Mouse (Mus musculus): ENCODE results near the gene Ankrd27. TPM values are rescaled to one million over a fixed set of nuclear protein-coding genes. Genes with fewer than 3 reads are reported as not detected.

Gene Ankrd27
- 34.9 and 38.0 TPM in 2 replicates for polyA plus RNA-seq (2012; rRNA removed)

DNA sequence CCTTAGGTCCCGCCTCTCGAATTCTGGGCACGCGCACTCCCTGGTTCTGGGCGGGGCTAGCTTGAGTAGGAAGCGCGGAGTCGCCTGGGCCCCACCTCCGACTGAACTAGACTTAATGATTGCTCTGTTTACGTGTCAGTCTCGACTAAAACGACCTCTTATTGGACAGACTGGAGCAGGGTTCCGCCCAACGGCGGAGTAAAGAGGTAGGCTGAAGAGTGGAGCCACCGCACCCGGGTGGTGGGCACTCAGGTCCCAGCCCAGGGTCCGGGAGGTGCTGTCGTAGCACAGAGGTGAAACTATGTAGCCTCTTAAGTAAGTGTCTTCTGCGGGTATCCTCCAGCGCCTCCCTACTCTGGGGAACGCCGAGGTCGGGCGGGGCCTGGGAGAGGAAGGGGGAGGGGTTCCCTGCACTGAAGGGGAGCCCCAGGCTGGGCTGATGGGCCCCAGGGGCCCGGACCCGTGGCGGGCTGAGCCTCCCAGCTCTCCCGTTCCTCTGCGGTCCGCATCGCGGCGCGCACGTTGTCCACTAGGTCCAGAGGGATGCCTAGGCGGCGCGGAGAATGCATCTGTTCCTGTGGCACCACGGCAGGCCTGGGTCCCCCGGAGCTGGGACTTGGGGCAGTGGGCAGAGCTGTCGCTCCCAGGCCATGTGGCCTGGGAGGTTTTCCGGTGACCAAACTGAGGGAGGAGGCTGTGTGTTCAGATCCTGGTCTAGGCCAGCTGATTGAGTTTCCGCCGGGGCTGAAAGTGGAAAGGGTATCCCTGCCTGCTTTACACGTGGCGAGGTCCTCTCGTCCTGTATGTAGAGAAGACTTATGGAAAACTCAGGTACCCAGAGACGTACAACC is at the start of gene Ankrd27:
TSS of gene Ankrd27 (plus strand) at position 190 of the 851 bp plus-strand sequence.
- peak; percentile 83; the same call in 1 of the 2 replicates for TF ChIP-seq POLR2A (IDR thresholded peaks at IDR 0.05; ENCODE audit: extremely low read depth, insufficient read depth, low read length)
- TF ChIP-seq CTCF (IDR thresholded peaks at IDR 0.05; ENCODE audit: extremely low read depth, insufficient read depth, low read length): no peak
- Histone ChIP-seq H3K4me3 (ENCODE audit: insufficient read depth, low read length) (peak within 1 kb of the TSS; percentile 80), H3K27ac (ENCODE audit: insufficient read depth, low read length) (no peak within 1 kb of the TSS; the same call in 1 of the 2 replicates), H3K4me1 (ENCODE audit: control insufficient read depth, insufficient read depth, low read length) (peaks cover 3% of the 10 kb centered on the region; the same call in 1 of the 2 replicates)

DNA sequence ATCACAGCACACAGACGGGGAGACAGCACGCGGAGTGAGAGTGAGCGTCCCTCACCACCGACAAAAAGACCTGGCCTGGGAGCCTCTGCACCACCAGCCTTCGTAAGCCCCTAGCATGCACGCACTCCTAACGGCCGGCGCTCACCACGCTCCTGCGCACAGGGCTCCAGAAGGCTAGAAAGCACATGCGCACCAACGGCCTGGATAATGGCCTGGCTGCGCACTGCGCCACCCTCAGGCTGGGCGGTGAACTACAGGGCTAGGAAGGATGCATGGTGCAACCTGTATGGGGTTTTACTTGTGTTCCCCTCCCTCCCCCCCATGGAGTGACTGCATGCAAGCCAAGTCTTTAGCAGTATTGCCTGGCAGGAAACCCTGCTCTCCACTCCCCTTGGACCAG is 48.5 kb upstream of the Ankrd27 start, which contains the start of gene Tdrd12:
TSS of gene Tdrd12 (minus strand) at position 184 of the 400 bp plus-strand sequence.
- no peak within 1 kb of the TSS for H3K27ac ChIP-seq (ENCODE audit: insufficient read depth, low read length)
- TF ChIP-seq CTCF (IDR thresholded peaks at IDR 0.05; ENCODE audit: extremely low read depth, insufficient read depth, low read length): no peak
- TF ChIP-seq POLR2A (IDR thresholded peaks at IDR 0.05; ENCODE audit: extremely low read depth, insufficient read depth, low read length): no peak
- H3K4me1 ChIP-seq (ENCODE audit: control insufficient read depth, insufficient read depth, low read length): no peaks in the 10 kb centered on the region
- H3K4me3 ChIP-seq (ENCODE audit: insufficient read depth, low read length): no peak within 1 kb of the TSS

DNA sequence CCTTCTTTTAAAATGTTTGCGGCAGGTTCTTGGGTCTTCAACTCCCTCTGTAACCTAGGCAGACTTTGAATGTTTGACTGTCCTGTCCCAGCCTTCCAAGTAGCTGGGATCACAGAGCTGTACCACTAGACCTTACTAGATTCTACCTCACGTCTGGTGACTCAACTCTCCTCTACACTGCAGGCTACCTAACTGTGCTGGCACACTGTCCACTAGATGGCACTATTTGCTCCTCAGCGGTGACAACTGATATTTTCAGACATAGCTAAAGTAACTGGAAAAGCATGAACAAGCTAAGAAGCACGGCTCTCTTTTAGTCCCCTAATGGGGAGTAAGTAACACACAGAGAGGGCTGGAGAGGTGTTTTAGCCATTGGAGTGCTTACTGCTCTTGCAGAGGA is 40.2 kb upstream of the Ankrd27 start:
- no peak overlapping the region for H3K4me3 ChIP-seq (ENCODE audit: insufficient read depth, low read length)
- H3K4me1 ChIP-seq (ENCODE audit: control insufficient read depth, insufficient read depth, low read length): no peaks in the 10 kb centered on the region
- no peak for TF ChIP-seq POLR2A (IDR thresholded peaks at IDR 0.05; ENCODE audit: extremely low read depth, insufficient read depth, low read length)
- TF ChIP-seq CTCF (IDR thresholded peaks at IDR 0.05; ENCODE audit: extremely low read depth, insufficient read depth, low read length): peak; percentile 85
- no peak overlapping the region for H3K27ac ChIP-seq (ENCODE audit: insufficient read depth, low read length)

DNA sequence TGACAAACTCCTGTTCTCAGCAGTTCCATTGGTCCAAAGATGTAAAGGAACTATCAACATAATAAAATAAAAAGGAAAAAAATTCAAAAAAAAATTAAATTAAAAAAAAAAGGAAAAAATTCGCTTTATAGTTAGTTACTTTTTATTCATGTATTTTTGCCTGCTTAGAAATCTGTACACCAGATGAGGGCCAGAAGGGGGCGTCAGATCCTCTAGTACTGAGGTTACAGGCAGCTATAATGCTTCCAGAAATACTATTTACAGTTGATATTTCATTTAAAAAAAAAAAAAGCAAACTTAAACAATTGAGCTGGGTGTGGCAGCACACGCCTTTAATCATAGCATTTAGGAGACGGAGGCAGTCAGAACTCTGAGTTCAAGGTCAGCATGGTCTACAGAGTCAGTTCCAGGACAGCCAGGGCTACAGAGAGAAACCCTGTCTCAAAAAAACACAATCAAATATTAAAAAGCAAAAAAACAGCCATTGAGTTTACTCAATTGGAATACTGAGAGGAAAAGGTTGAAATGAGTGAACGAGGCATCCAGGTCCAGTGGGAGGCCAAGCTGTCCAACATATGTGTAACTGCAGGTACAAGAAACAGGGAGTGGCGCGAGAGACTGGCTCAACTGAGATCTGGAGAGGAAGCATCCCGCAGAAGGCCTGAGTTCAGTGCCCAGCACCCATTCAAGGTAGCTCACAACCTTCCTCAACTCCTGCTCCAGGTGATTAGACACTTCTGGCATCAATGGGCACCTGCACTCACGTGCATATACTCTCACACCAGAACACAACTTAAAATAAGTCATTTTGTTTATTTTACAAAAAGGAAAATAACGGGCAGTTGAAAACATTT is 32.1 kb upstream of the Ankrd27 start:
- TF ChIP-seq CTCF (IDR thresholded peaks at IDR 0.05; ENCODE audit: extremely low read depth, insufficient read depth, low read length): 0 out of 2 replicates have a peak, but pooled peaks have one; percentile 0
- TF ChIP-seq POLR2A (IDR thresholded peaks at IDR 0.05; ENCODE audit: extremely low read depth, insufficient read depth, low read length): no peak
- Histone ChIP-seq H3K27ac (ENCODE audit: insufficient read depth, low read length) (no peak overlapping the region), H3K4me1 (ENCODE audit: control insufficient read depth, insufficient read depth, low read length) (no peaks in the 10 kb centered on the region), H3K4me3 (ENCODE audit: insufficient read depth, low read length) (peak overlapping the region; percentile 98)

DNA sequence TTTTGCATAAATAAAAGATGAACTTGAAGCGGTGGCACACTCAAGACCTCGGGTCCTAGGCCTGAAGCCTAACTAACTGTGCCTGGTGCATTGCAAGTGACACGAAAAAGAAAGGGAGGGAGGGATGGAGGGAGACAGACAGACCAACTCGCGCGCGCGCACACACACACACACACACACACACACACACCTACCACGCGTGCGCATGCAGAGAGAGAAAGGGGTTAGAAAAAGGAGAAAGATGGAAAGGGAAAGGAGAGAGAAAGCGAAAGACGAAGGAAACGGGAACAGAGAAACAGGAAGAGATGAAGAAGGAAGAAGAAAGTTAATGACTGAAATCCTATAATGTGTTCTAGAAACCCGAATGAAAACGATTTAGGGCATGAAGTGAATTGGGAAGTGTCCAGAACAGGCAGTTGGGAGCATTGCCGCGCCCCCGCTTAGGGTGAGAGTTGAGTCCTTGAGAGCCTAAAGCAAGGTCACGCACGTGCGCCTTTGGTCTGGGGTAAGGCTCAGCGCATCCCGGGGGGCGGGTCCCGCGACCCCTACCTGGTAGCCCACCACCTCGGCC is 31.4 kb upstream of the Ankrd27 start:
- Histone ChIP-seq H3K4me1 (ENCODE audit: control insufficient read depth, insufficient read depth, low read length) (no peaks in the 10 kb centered on the region), H3K4me3 (ENCODE audit: insufficient read depth, low read length) (peak overlapping the region; percentile 98), H3K27ac (ENCODE audit: insufficient read depth, low read length) (peak overlapping the region; percentile 97)
- TF ChIP-seq POLR2A (IDR thresholded peaks at IDR 0.05; ENCODE audit: extremely low read depth, insufficient read depth, low read length) (no peak), CTCF (IDR thresholded peaks at IDR 0.05; ENCODE audit: extremely low read depth, insufficient read depth, low read length) (no peak)

DNA sequence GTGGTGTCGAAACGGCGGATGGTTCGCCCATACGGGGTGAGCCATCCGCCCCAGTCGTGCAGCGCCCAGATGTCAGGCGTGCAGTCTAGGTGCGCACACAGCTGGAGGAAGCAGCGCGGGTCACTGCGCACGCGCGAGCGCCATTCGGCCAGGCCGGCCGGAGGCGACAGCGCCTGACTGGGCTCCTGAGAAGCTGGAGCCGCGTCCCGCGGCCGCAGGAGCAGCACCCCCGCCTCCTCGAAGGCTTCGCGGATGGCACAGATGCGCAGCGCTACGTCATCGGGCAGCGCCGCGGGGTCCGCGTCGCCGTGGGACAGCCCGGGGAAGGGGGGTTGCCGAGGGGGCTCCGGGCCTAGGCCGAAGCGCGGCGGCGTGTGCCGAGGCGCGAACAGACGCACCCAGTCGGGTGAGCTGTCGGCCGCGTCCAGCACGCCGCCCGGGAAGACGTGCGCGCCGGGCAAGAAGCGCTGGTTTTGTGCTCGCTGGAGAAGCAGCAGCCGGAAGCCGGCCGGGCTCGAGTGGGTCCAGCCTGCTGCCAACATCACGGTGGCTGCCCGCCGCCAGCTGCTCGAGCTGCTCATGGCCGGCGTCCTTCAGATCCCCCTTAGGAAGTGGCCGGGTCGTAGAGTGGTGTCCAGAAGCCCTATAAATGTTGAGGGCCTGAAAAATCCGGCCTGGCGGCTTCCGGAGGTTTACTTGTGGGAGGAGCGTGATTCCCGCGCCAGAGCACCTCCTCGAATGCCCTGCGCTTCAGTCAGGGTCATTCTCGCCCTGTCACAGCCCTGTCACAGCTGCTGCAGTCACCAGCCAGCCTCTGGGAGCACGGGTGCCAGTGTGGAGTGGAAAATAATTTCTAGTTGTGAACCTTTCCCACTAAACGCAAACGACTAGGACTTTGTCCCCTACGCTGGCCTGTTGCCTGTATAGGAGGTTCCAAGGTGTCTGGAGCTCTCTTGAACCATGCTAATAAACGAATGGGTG is 30.5 kb upstream of the Ankrd27 start:
- peak overlapping the region; percentile 98 for H3K4me3 ChIP-seq (ENCODE audit: insufficient read depth, low read length)
- TF ChIP-seq CTCF (IDR thresholded peaks at IDR 0.05; ENCODE audit: extremely low read depth, insufficient read depth, low read length) (no peak), POLR2A (IDR thresholded peaks at IDR 0.05; ENCODE audit: extremely low read depth, insufficient read depth, low read length) (peak; percentile 78)
- H3K27ac ChIP-seq (ENCODE audit: insufficient read depth, low read length): peak overlapping the region; percentile 97
- no peaks in the 10 kb centered on the region for H3K4me1 ChIP-seq (ENCODE audit: control insufficient read depth, insufficient read depth, low read length)

DNA sequence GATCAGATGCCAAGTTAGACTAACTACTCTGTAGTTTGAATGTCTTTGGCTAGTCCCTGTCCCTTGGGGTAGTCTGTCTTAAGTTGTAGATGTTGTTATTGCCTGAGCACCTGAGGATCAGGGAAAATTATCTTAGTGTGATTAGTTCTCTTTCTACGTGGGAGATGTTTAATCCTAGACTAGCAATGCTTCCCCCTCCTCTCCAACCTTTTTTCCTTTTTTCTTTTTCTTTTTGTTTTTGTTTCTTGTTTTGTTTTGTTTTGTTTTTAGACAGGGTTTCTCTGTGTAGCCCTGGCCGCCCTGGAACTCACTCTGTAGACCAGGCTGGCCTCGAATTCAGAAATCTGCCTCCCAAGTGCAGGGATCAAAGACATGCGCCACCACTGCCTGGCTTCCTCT is 29.8 kb upstream of the Ankrd27 start, which contains the start of gene Nudt19:
TSS of gene Nudt19 (minus strand) at position 100 of the 399 bp plus-strand sequence.
- Histone ChIP-seq H3K27ac (ENCODE audit: insufficient read depth, low read length) (peak within 1 kb of the TSS; percentile 97), H3K4me1 (ENCODE audit: control insufficient read depth, insufficient read depth, low read length) (no peaks in the 10 kb centered on the region)
- TF ChIP-seq CTCF (IDR thresholded peaks at IDR 0.05; ENCODE audit: extremely low read depth, insufficient read depth, low read length) (no peak), POLR2A (IDR thresholded peaks at IDR 0.05; ENCODE audit: extremely low read depth, insufficient read depth, low read length) (no peak)

DNA sequence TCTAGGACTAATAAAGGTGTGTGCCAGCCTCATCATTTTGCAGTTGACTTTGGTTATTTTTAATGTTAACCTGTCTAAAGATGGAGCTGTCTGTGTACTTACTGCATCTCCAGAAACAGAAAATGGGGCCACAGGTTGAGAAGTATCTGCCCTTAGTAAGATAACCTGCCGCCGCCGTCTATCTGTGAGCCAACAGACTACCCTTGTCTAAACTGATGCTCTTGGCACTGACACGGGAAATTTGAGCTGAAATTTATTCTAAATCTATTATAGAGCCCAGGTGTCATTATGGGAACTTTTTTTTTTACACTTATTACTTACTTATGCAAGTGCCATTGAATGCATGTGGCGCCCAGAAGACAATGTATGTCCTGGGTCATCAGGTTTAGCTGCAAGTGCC is 29.1 kb upstream of the Ankrd27 start:
- TF ChIP-seq CTCF (IDR thresholded peaks at IDR 0.05; ENCODE audit: extremely low read depth, insufficient read depth, low read length) (no peak), POLR2A (IDR thresholded peaks at IDR 0.05; ENCODE audit: extremely low read depth, insufficient read depth, low read length) (no peak)
- Histone ChIP-seq H3K4me1 (ENCODE audit: control insufficient read depth, insufficient read depth, low read length) (no peaks in the 10 kb centered on the region), H3K27ac (ENCODE audit: insufficient read depth, low read length) (no peak overlapping the region), H3K4me3 (ENCODE audit: insufficient read depth, low read length) (no peak overlapping the region)

More for the DNA sequence above, 29.8 kb upstream of the Ankrd27 start, which contains the start of gene Nudt19:
- peak within 1 kb of the TSS; percentile 98 for H3K4me3 ChIP-seq (ENCODE audit: insufficient read depth, low read length)

All from cortical plate, adult 2 months (tissue).